Mouse (Mus musculus) kidney, postnatal 10 days (tissue): ENCODE results near the gene Ercc1.

ENCODE experiments used
- DNase-seq: peaks from one replicate; pipeline ENCODE4 v3.0.0; 2021; ENCODE audit warnings: mixed read lengths

Ercc1 gene

DNA sequence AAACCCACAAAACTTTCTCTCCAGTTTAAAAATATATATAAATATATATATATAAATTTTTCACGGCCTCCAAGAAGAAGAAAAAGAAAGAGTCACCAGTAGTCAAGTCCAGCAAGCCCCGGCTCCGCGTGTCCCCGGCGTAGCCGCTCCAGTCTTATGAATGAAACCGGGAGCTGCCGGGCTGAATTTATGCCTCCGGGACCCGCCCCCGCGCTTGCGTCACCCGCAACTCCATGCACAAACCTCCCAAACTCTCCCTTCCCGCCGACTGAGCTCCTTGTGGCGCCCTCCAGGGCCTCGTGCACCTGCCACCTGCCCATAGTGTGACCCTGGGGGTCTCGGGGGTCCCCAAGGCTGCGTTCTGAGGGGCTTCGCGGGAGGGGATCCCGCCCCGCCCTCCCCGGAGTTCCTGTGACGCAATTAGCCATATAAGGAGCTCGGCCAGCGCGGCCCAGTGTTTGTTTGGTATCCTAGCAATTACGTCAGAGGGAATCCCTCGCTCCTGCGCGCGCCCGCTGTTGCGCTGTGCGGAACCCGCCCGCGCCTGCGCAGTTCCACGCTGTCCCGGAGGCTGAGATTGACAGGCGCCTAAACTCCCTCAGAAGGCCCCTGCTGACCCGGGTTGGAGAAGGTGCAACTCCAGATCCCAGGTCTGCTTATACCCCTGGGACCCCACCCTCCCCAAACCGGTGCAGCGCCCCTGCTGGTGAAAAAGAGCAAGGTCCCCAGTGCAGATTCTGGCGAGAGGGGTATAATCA lies 34.5 kb upstream of the Ercc1 start, which contains the start of gene Fosb:
Gene Fosb, minus strand, starts transcription at position 168 of the 758 bp plus-strand sequence.
- DNase-seq = peak; percentile 98

DNA sequence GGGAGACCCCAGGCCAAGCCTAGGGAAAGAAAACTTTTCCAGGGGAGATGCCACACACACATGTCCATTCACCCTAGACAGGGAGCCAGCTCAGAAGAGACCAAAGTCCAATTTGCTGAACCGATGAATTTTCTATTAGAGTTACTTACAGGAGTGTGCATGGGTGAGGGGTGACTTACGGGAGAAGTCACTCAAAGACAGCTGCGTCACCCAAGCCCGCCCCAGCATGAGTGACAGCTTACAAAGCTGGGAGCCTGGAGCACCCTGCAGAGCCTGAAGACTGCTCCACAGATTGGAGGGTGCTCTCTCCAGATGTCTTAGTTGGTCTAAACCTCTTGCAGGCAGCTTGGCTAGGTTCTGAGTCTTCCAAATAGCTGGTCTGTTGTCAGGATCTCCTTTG lies 32.6 kb upstream of the Ercc1 start:
- DNase-seq = no peak

GRCm38 (mm10) chr7:19314033-19314432 lies 30.5 kb upstream of the Ercc1 start:
- no peak for DNase-seq

- DNase-seq = peak; percentile 32
Observed at GRCm38 (mm10) chr7:19316451-19317161, 28.0 kb upstream of the Ercc1 start.

- no peak for DNase-seq
Observed at GRCm38 (mm10) chr7:19318201-19318600, 26.4 kb upstream of the Ercc1 start.

- no peak for DNase-seq
Observed at GRCm38 (mm10) chr7:19318676-19319075, 25.9 kb upstream of the Ercc1 start.

DNA sequence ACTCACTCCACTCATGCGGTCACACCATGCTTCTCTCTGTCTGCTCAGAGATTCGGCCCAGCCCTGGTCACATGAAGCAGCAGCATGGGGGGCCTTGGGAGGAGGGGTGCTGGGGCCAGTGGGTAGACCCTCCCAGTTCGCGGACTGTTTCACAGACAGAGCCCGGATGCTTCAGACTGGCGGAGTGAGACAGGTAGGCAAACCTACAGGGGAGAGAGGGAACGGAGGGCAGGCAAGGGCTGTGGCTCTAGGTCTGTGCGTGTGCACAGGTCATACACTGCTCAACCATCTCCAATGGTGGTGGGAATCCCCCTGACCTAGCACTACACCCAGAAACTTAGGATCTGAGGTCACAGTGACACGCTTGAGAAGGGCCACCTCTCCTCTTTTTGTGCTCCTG lies 25.1 kb upstream of the Ercc1 start:
- DNase-seq = no peak

DNA sequence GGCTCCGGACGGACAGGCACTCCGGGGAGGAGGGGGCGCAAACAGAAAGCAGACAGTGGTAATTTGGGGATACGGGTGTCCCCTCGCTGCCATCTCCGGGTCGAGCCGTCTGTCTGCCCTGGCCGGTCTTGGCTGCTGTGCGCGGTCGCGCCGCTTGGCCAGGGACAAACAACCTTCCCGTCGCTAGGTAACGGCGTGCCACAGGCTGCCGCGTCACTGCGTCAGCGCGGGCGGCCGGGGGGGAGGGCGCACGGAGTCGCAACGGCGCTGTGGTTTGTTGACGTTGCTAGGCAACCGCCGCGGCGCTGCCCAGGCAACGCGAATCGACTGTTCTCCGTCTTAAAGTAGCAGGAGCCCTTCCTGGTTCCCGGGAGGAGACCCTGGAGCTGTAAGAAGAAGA lies 24.7 kb upstream of the Ercc1 start:
- peak; percentile 99 for DNase-seq

- DNase-seq = no peak
Observed at GRCm38 (mm10) chr7:19320637-19321036, 23.9 kb upstream of the Ercc1 start.

DNA sequence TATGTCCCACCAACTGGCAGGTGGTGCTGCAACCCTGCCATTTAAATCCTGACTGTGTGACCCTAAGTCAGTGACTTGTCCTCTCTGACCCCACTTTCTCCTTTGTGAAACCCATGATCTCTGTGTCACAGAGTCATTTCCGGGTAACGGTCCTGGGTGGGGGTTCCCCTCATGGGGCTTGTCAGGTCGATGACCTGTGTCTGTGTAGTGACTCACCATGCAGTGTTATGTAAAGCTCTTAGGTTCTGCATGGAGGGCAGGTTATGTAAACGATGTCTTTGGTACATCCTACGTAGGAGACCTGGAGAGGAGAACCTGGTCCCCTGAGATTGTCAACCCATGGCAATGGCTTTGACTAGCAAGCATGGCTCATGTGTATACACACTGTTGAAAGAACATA lies 23.1 kb upstream of the Ercc1 start:
- DNase-seq = no peak

- DNase-seq = no peak
Observed at GRCm38 (mm10) chr7:19322489-19322888, 22.1 kb upstream of the Ercc1 start.

GRCm38 (mm10) chr7:19324221-19324620 lies 20.4 kb upstream of the Ercc1 start:
- no peak for DNase-seq

DNA sequence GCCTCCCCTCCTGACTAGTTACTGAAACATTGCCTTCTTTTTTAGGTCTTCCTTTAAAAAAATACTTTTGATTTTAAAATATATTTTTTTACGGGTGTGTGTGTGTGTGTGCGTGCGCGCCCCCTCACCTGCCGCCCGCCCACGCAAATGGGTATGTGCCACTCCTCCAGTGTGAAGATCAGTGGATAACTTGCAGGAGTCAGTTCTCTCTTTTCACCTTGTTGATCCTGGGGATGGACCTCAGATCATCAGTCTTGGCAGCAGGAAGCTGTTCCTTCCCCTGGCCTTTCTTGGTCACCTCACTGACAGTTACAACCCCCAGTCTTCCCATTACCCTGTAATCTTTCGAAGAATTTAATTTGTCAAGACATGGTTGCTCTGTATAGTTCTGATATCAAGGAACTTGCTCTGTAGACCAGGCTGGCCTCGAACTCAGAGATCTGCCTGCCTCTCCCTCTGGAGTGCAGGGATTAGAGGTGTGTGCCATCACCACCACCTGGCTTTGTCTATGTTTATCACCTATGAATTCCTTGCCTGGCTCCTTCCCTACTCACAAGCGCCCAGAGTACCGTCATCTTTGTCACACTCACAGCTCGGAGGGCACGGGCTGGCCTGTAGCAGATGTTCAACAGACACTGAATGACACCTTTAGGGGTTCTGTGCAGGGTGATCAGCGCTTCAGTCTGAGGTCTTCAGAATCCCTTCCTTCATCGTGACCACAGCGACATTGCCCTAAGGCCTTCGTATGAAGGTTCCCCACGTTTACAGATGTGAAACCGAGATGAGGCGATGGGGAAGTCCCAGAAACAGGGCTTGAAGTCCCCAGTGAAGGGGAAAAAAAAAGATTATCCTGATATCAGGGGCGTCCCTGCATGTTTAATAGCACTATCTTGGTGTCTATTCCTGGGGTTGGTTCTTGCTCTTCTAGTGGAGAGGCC lies 19.0 kb upstream of the Ercc1 start:
- DNase-seq = no peak

GRCm38 (mm10) chr7:19326359-19326758 lies 18.2 kb upstream of the Ercc1 start:
- DNase-seq = peak; percentile 95

- peak; percentile 94 for DNase-seq
Observed at GRCm38 (mm10) chr7:19327128-19327527, 17.4 kb upstream of the Ercc1 start.

- DNase-seq = no peak
Observed at GRCm38 (mm10) chr7:19327782-19328181, 16.8 kb upstream of the Ercc1 start.

DNA sequence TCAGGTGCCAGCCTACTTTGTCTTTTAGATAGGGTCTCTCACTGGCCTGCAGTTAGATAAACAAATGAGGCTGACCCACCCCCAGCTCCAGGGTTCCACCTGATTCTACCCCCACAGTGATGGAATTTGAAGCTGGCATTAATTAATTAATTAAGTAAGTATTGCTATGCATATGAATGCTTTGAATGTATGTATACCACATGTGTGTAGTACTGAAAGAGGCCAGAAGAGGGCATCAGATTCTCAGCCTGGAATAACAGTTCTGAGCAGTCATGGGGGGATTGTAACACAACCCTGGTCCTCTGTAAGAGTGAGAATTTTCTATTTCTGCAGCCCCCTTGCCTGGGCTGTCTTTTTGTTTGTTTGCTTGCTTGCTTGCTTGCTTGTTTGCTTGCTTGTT lies 16.2 kb upstream of the Ercc1 start:
- no peak for DNase-seq

- DNase-seq = no peak
Observed at GRCm38 (mm10) chr7:19331910-19332309, 12.7 kb upstream of the Ercc1 start.

DNA sequence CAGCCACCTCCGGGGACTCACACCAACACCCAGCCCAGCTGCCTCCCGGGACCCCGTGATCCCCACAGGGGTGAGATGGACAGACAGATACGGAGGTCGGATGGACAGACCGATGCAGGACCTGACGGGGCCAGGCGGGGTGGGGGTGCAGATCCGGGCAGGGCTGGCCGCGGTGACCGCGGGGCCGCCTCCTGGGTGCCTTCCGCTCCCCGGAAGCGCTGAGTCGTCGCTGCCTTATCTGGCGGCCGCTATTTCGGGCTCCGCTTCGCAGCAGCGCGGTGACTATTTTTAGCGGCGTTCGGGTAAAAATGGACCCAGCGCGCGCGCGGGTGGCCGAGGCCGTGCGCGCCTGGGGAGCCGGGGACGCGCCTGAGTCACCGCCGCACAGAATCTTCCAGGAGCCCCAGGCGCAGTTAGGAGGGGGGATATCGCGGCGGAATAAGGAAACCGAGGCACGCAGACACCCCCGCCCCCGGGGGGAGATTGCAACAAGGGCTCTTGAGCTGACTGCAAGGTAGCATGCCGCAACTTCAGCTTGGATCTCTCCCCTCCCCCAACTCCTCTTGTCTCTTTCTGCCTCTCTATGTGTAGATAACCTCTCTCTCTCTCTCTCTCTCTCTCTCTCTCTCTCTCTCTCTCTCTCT lies 11.7 kb upstream of the Ercc1 start:
- DNase-seq = peak; percentile 80

GRCm38 (mm10) chr7:19335583-19335982 lies 9.0 kb upstream of the Ercc1 start:
- DNase-seq = peak; percentile 56

- DNase-seq = no peak
Observed at GRCm38 (mm10) chr7:19337122-19337521, 7.5 kb upstream of the Ercc1 start.

DNA sequence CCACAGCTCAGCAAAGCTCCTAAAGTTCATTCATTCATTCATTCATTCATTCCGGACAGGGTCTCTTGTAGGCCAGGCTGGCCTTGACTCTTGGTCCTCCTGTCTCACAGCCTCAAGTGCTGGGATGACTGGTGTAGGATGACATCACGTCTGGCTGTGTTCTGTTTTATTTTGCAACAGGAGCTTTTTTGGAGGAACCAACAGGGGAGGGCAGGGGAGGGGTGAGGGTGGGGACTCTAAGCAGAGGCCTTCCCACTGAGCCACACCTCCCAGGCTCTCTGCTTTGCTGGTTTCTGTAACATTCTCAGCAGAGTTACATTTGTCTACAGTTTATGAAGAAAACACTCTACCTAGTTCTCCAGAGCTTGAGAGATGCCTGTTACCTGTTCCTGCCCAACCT lies 6.5 kb upstream of the Ercc1 start:
- DNase-seq = no peak

- DNase-seq = no peak
Observed at GRCm38 (mm10) chr7:19338596-19338995, 6.0 kb upstream of the Ercc1 start.
